Mouse (Mus musculus): ENCODE results near the gene Ssc5d. TPM values are rescaled to one million over a fixed set of nuclear protein-coding genes. Genes with fewer than 3 reads are reported as not detected.

The Ssc5d gene
- total RNA-seq, 2 experiments from 2014 or later = 3.9 to 4.1 TPM

GRCm38 (mm10) chr7:4940068-4940479 lies 14.5 kb downstream of the Ssc5d start:
- DNase-seq = peak; percentile 86 to 90
- intact Hi-C loops (cut with DNase I) = loop anchor here (1.0 to 10.0 kb wide), 3 partner anchors 29 to 315 kb away; partner anchors contain the start of gene Ube2s

- no peak for DNase-seq
- intact Hi-C loops (cut with DNase I) = loop anchor here (1.0 to 10.0 kb wide), 6 partner anchors 22 to 318 kb away; partner anchors contain the start of genes Fiz1, Gm44973, Sbk2 and Ube2s
These were observed 17.1 kb downstream of the Ssc5d start for GRCm38 (mm10) chr7:4942673-4943072.

DNA sequence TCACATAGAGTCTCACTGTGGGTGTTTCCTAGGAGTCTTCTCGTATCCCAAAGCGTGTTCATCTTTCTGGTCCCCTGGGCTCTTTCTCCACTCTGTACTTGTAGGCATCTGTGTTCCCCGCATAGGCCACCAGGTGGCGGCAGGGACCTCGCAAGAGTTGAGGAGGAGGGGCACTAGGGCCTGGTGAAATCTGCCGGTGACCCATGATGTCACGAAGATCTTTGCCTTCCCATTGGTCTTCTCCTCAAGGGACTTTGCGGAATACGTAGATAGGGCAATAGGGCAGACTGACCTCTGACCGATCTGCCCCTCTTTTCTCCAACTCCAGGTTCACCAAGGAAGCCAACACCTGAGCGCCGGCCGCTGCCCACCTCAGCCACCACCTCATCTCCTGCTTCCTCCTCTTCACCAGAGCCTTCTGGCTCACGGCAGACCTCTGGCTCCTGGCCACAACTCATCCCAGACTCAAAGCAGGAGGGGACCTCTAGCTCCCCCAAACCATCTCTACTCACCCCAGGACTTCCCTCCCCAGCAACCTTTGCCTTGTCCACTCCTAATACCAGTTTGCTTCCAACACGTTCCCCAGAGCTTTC lies 17.7 kb downstream of the Ssc5d start:
- DNase-seq = peak; percentile 95 to 98
- intact Hi-C loops (cut with DNase I) = loop anchor here (1.0 to 10.0 kb wide), 6 partner anchors 21 to 319 kb away; partner anchors contain the start of genes Fiz1, Gm44973, Sbk2 and Ube2s

GRCm38 (mm10) chr7:4947855-4948254 lies 22.3 kb downstream of the Ssc5d start:
- intact Hi-C loops (cut with DNase I) = loop anchor here (10.0 kb wide), 1 partner anchor 323 kb away; no protein-coding TSS in a partner anchor
- DNase-seq = peak; percentile 68 to 70

- intact Hi-C loops (cut with DNase I) = loop anchor here (10.0 kb wide), 1 partner anchor 324 kb away; no protein-coding TSS in a partner anchor
- DNase-seq = no peak
These were observed 22.8 kb downstream of the Ssc5d start for GRCm38 (mm10) chr7:4948386-4948785.

- DNase-seq = peak in 1 of 2 experiments; percentile 42
These were observed 25.2 kb downstream of the Ssc5d start for GRCm38 (mm10) chr7:4950561-4951342.

GRCm38 (mm10) chr7:4953815-4954445 lies 28.3 kb downstream of the Ssc5d start:
- peak in 1 of 2 experiments; percentile 28 for DNase-seq
- intact Hi-C loops (cut with DNase I) = no loop called here

More at GRCm38 (mm10) chr7:4950561-4951342, 25.2 kb downstream of the Ssc5d start:
- intact Hi-C loops (cut with DNase I) = no loop called here

GRCm38 (mm10) chr7:4957361-4957760 lies 31.8 kb downstream of the Ssc5d start:
- DNase-seq = no peak
- intact Hi-C loops (cut with DNase I) = no loop called here

DNA sequence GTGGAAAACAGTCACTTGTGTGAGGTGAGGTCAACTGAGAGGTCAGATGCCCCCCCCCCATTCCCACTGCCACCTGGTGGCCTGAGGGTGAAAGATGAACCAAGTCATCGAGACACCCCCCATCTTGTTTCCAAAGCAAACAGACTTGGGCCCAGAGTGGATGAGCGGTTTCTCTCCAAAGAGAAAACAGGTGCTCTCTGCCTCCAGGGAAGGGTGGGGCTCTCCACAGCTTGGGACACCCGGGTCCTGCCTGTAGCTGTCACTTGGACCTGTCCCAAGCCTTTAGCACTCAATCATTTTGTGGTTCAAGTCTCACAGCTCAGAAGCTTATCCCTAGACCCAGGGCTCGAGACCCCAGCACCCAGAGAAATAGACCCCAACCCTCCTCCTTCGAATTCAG lies 37.9 kb downstream of the Ssc5d start:
- intact Hi-C loops (cut with DNase I) = no loop called here
- no peak for DNase-seq

DNA sequence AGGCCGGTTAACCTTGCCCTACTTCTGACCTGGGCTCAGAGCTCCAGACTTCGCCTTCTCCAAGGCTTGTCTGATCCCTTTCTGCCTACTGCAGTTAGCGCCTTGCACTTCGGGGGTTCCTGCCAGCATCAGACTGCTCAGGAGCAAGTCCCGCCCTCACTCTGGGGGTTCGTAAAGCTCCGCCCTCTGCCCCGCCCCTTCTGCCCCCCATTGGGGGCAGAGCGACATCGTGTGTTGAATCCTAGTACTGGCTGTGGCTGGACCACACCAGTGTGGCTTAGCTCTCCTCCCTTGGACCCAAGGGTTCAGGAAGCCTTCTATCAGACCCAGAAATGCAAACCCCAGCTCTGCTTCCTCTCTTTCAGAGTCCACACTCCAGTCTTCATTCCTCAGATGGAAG lies 38.7 kb downstream of the Ssc5d start, which contains the start of gene Sbk2:
Gene Sbk2 (minus strand): TSS at position 135 of the 400 bp plus-strand sequence.
- DNase-seq = peak; percentile 82
- intact Hi-C loops (cut with DNase I) = loop anchor here (1.0 kb wide), 1 partner anchor 21 kb away; no protein-coding TSS in a partner anchor

DNA sequence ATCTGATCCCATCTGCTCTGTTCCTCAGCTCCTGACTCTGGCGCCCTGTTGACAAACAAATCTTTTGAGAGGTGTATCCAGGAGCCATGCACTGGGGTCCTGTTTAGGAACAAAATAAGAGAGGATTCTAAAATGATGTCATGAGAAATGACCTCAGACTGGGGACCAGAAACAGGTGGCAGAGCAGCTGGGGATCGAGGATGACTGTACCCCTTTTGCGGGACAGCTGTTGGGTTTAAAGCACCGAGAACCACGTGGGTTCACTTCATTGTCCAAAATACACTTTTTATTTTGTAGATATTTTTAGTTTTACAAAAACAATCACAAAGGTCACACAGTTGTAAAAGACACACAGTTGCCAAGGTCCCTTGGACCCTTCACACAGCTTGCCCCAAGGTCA lies 39.4 kb downstream of the Ssc5d start:
- intact Hi-C loops (cut with DNase I) = loop anchor here (1.0 kb wide), 1 partner anchor 22 kb away; no protein-coding TSS in a partner anchor

GRCm38 (mm10) chr7:4971068-4971467 lies 45.5 kb downstream of the Ssc5d start, which contains the start of gene Sbk3:
Gene Sbk3 (minus strand): TSS chr7:4971168.
- intact Hi-C loops (cut with DNase I) = no loop called here
- no peak for DNase-seq

More for the DNA sequence above, 39.4 kb downstream of the Ssc5d start:
- DNase-seq = no peak

DNA sequence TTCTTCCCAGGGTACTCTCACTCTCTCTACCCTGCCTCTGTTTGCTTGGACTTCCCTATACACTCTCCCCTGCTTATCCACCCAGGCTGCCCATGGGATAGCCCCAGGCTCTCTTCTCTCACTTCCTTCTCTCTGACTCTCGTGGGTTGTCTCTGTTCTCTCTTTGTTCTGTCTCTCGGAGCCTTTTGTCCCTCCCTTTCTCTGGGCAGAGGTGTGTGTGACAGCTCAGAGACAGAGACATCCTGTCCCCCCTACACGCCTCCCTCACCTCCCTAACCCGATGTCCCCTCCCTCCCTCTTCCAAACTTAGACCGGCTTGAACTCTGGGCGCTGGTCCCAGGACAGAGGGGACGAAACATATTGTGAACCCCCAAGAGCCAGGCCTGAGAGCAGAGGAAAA lies 46.1 kb downstream of the Ssc5d start:
- DNase-seq = peak; percentile 41 to 45
- intact Hi-C loops (cut with DNase I) = no loop called here

DNA sequence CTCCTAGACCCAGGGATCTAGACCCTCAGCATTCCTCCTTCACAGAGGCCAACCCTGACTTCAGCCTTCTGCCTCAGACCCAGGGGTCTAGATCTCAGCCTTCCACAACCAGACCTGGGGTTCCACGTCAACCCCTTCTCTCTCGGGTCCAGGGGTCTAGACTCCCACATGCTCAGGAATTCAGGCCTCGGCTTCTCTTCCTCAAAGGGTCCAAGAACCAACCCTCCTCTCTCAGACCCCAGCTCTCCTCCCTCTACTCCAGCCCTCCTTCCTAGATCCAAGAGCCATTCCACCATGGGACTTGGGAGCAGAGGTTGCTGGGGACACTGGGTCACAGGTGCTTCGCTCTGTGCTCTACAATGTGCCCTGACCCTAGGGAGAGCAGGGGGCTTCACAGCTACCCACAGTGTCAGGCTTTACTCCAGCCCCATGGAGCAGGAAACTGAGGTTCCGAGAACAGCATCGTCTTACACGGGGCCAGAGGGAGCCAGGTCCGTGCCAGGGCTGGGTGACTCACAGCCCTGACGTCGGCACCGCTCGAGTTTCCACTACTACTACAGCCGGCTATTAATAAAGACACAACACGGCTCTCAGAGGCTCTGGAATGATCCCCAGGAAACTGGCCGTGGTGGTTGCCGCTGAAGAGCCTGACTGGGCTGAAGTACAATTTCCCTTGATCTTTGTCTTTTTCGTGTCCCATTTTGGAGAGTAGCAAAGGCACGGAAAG lies 46.9 kb downstream of the Ssc5d start:
- peak; percentile 67 to 73 for DNase-seq
- intact Hi-C loops (cut with DNase I) = no loop called here

DNA sequence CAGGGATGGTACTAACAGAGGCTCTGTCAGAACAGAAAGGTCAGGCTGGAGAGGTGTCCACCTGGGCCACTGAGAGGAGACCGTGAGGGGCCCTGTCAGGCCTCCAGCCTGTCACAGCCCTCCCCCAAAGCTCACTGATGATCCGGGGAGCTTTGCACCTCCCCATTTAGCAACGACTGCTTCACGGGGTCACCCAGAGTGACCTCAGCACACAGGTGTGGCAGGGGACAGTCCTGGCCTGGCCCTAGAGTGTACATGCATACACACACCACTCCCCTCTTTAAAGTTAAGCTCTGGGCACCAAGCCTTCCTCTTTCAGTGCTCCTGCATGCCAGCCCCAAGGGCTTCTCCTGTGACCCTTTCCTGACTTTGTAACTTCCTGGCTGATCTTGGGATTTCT lies 49.9 kb downstream of the Ssc5d start:
- DNase-seq = no peak
- intact Hi-C loops (cut with DNase I) = no loop called here

GRCm38 (mm10) chr7:4976832-4977231 lies 51.2 kb downstream of the Ssc5d start:
- intact Hi-C loops (cut with DNase I) = no loop called here
- DNase-seq = no peak

DNA sequence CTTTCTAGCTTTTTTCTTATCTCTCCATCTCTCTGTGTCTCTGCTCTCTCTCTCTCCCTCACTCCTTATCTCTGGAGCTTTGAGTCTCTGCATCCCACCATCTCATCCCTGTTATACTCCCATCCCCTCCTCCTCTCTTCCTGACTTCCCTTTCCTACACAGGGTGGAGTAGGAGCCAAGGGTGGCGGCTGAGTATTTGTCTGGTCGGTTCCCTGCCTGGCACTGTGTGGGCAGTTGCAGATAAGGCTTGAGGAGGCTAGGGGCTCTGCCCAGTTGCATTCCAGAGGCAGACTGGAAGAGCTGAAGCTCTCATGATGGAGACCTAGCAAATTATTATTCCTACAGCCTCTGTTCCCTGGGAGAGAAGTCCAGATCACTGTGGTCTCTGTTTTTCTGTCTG lies 62.7 kb downstream of the Ssc5d start:
- intact Hi-C loops (cut with DNase I) = no loop called here
- DNase-seq = no peak

GRCm38 (mm10) chr7:4993347-4993998 lies 67.9 kb downstream of the Ssc5d start:
- intact Hi-C loops (cut with DNase I) = no loop called here
- no peak for DNase-seq

GRCm38 (mm10) chr7:4993999-4994788 lies 68.6 kb downstream of the Ssc5d start:
- intact Hi-C loops (cut with DNase I) = no loop called here
- DNase-seq = no peak
